Mouse (Mus musculus) c-Kit-negative CD71-positive TER-119-positive erythroid progenitor cells, embryonic 14.5 days (primary cell): ENCODE measurements at regions not wholly inside any gene's neighbourhood (a gene's known extent, or its start where the extent isn't known, plus 50 kb on each side); places are given as distances from the start of the nearest gene placed in this dataset.

Experiments used
- DNase-seq: peaks from one replicate; pipeline ENCODE4 v3.0.0-alpha.2; 2013; ENCODE audit warnings: low read depth, low spot score

GRCm38 (mm10) chr14:61696290-61696842 is 89.1 kb downstream of the Kcnrg start:
- no peak for DNase-seq

- DNase-seq = no peak
Measured at GRCm38 (mm10) chr14:61696886-61697554, 89.8 kb downstream of the Kcnrg start.

GRCm38 (mm10) chr14:61697704-61698103 is 90.4 kb downstream of the Kcnrg start:
- DNase-seq = no peak

GRCm38 (mm10) chr14:61698358-61699055 is 91.2 kb downstream of the Kcnrg start:
- no peak for DNase-seq

GRCm38 (mm10) chr14:61699638-61700037 is 92.4 kb downstream of the Kcnrg start:
- no peak for DNase-seq

GRCm38 (mm10) chr14:61701131-61701530 is 93.9 kb downstream of the Kcnrg start:
- DNase-seq = no peak

GRCm38 (mm10) chr14:61703916-61704315 is 96.7 kb downstream of the Kcnrg start:
- DNase-seq = no peak

- no peak for DNase-seq
Measured at GRCm38 (mm10) chr14:61706984-61707383, 99.7 kb downstream of the Kcnrg start.

- no peak for DNase-seq
Measured at GRCm38 (mm10) chr14:61708331-61708730, 101.1 kb downstream of the Kcnrg start.

GRCm38 (mm10) chr14:61715746-61716145 is 108.5 kb downstream of the Kcnrg start:
- DNase-seq = no peak

GRCm38 (mm10) chr14:61718392-61719124 is 111.3 kb downstream of the Kcnrg start:
- DNase-seq = no peak

- no peak for DNase-seq
Measured at GRCm38 (mm10) chr14:61721302-61721701, 114.0 kb downstream of the Kcnrg start.

GRCm38 (mm10) chr14:61724942-61725341 is 117.7 kb downstream of the Kcnrg start:
- no peak for DNase-seq

- no peak for DNase-seq
Measured at GRCm38 (mm10) chr14:61728562-61728961, 121.3 kb downstream of the Kcnrg start.

GRCm38 (mm10) chr14:61735541-61735940 is 128.3 kb downstream of the Kcnrg start:
- DNase-seq = no peak

- no peak for DNase-seq
Measured at GRCm38 (mm10) chr14:61736384-61737322, 129.4 kb downstream of the Kcnrg start.

- DNase-seq = no peak
Measured at GRCm38 (mm10) chr14:61737504-61738040, 130.3 kb downstream of the Kcnrg start.

- DNase-seq = no peak
Measured at GRCm38 (mm10) chr14:61739453-61739852, 132.2 kb downstream of the Kcnrg start.

GRCm38 (mm10) chr14:61743855-61744408 is 136.7 kb downstream of the Kcnrg start:
- DNase-seq = peak; percentile 47

- no peak for DNase-seq
Measured at GRCm38 (mm10) chr14:61753421-61753820, 146.2 kb downstream of the Kcnrg start.

- no peak for DNase-seq
Measured at GRCm38 (mm10) chr14:61756651-61757050, 149.4 kb downstream of the Kcnrg start.
